Mouse (Mus musculus): ENCODE data around the gene Grk1. TPM values are rescaled to one million over a fixed set of nuclear protein-coding genes. Genes with fewer than 3 reads are reported as not detected.

Gene Grk1
- polyA plus RNA-seq (2011; ENCODE audit: insufficient read length, low read depth, missing spikeins): not detected in 2 replicates

DNA sequence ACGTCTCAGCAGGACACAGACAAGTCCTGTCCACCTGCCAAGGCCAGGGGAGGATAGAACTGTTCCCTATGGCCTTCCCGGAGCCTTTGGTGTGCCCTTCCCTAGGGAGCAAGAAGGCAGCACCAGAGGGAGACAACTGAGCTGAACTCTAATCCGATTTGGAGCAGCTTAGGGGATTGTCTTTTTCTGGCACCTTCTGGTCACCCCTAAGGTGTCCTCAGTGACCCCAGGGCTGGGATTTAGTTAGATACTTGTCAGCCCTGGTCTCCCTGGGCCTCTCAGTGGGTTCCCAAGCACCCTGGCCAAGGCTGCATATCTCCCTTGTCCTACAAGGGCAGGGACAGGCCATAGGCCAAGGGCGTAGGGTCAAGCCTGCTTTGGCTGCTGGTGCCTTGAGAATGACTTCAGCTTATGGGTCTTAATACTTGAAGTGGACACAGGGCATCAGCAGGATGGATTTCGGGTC is at the start of gene Grk1:
Gene Grk1 (plus strand): TSS at position 416 of the 466 bp plus-strand sequence.
- H3K4me1 ChIP-seq (ENCODE audit: control insufficient read depth, insufficient read depth, low read length): no peaks in the 10 kb centered on the region
- no peak within 1 kb of the TSS for H3K27ac ChIP-seq (ENCODE audit: insufficient read depth, low read length)
- H3K4me3 ChIP-seq (ENCODE audit: insufficient read depth, low read length): no peak within 1 kb of the TSS
- TF ChIP-seq CTCF (IDR thresholded peaks at IDR 0.05; ENCODE audit: borderline replicate concordance, insufficient read depth, low read length) (no peak), POLR2A (IDR thresholded peaks at IDR 0.05; ENCODE audit: low read depth, low read length) (no peak)

DNA sequence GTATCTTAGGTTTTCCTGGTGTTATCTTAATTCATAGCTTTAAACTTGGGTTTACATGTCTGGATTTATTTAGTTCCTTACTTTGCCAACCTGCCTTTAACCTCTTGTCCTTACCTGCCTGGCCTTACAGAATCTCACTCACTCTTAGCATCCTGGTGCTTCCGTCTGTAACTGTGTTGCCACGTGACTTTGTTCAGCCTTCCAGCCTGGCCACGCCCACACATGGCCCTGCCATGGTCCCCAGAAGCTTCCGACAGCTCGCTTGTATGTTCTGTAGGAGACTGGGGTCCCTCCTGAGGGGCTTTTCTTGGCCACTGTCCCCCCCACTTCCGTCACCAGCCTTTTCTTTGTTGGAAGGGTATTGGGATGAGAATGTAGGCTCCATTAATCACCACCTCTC is 48.7 kb upstream of the Grk1 start:
- Histone ChIP-seq H3K4me3 (ENCODE audit: insufficient read depth, low read length) (no peak overlapping the region), H3K27ac (ENCODE audit: insufficient read depth, low read length) (no peak overlapping the region), H3K4me1 (ENCODE audit: control insufficient read depth, insufficient read depth, low read length) (peaks cover 4% of the 10 kb centered on the region)
- no peak for TF ChIP-seq CTCF (IDR thresholded peaks at IDR 0.05; ENCODE audit: borderline replicate concordance, insufficient read depth, low read length)
- TF ChIP-seq POLR2A (IDR thresholded peaks at IDR 0.05; ENCODE audit: low read depth, low read length): no peak

DNA sequence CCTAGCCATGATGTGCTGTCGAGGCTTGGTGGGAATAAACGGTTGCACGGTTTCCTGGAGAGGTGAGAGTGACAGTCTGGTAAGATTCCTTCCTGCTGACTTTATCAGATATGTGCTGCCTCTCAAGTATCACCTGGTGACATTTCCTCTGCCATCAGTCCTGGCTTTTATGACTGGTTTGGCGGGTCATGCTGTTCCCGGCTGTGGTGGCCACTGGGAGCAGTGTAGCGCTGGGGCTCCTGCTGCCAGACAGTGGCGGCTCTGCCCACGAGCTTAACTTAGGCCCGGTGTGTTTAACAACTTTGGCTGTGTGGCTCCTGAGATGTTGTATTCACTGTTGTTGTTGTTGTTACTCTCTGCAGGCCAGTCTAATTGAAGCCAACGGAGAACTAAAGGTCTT is 48.2 kb upstream of the Grk1 start:
- TF ChIP-seq POLR2A (IDR thresholded peaks at IDR 0.05; ENCODE audit: low read depth, low read length) (no peak), CTCF (IDR thresholded peaks at IDR 0.05; ENCODE audit: borderline replicate concordance, insufficient read depth, low read length) (no peak)
- peaks cover 2% of the 10 kb centered on the region for H3K4me1 ChIP-seq (ENCODE audit: control insufficient read depth, insufficient read depth, low read length)

DNA sequence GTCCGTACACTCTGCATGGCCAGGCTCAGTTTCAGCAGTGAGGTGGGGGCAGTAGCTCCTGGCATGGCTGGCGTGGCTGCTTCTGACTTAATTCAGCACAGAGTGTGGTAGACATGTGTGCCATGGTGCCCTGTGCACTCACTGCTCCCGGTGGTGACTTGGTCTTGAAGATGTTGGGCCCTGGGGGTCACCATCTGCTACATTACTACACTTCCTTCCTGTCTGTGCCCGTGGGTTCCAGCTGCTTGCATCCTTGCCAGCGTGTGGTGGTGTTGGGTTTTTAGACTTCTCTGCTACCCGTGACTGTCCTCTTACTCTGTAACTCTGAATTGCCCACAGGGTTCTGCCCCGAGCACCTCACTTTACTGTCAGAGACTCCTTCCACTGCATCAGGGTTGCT is 44.7 kb upstream of the Grk1 start:
- Histone ChIP-seq H3K27ac (ENCODE audit: insufficient read depth, low read length) (no peak overlapping the region), H3K4me3 (ENCODE audit: insufficient read depth, low read length) (no peak overlapping the region), H3K4me1 (ENCODE audit: control insufficient read depth, insufficient read depth, low read length) (no peaks in the 10 kb centered on the region)
- no peak for TF ChIP-seq CTCF (IDR thresholded peaks at IDR 0.05; ENCODE audit: borderline replicate concordance, insufficient read depth, low read length)
- no peak for TF ChIP-seq POLR2A (IDR thresholded peaks at IDR 0.05; ENCODE audit: low read depth, low read length)

More for the DNA sequence above, 48.2 kb upstream of the Grk1 start:
- Histone ChIP-seq H3K27ac (ENCODE audit: insufficient read depth, low read length) (no peak overlapping the region), H3K4me3 (ENCODE audit: insufficient read depth, low read length) (no peak overlapping the region)

DNA sequence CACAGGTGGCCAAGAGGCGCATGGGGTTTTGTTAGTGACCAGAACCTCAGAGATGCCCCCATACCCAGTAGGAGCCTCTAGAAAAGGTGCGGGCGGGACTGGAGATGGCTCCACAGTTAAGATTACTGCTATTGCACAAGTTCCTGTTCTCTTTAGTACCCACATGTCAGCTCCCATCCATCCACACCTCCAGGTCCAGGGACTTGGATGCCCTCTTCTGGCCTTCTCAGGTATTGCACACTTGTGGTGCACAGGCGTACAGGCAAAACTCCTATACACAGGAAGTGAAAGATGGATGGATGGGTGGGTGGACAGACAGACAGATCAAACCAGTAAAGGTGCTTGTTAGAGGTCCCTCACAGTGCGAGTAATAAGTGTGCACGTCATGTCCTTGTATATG is 43.0 kb upstream of the Grk1 start:
- H3K4me3 ChIP-seq (ENCODE audit: insufficient read depth, low read length): no peak overlapping the region
- no peak overlapping the region for H3K27ac ChIP-seq (ENCODE audit: insufficient read depth, low read length)
- no peaks in the 10 kb centered on the region for H3K4me1 ChIP-seq (ENCODE audit: control insufficient read depth, insufficient read depth, low read length)
- TF ChIP-seq CTCF (IDR thresholded peaks at IDR 0.05; ENCODE audit: borderline replicate concordance, insufficient read depth, low read length) (no peak), POLR2A (IDR thresholded peaks at IDR 0.05; ENCODE audit: low read depth, low read length) (no peak)

DNA sequence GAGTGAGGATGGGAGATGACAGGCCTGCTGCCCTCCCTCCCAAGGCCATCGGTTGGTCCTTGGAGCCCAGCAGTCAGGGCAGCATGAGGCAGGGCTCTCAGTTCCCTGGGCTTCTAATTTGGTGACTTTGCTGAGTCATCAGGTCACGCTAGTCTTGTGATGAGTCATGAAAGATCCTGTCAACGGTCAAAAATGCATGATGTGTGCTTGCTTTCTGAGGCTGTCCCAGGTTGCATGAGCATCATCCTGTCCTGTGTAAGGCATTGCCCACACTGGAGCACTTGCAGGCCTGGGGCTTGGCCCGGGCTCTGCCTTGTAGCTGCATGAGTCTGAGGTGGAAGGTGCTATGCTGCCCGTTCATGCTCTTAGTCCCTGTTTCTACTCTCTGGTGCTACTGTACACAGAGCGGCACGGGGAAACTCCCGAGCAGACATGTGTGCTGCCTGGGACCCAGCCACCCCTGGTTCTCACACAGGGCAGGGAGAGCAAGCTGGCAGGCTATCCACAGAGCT is 31.7 kb upstream of the Grk1 start:
- H3K4me1 ChIP-seq (ENCODE audit: control insufficient read depth, insufficient read depth, low read length): 0 out of 2 replicates have a peak, but pooled peaks cover 3% of the 10 kb centered on the region
- TF ChIP-seq POLR2A (IDR thresholded peaks at IDR 0.05; ENCODE audit: low read depth, low read length): no peak
- no peak for TF ChIP-seq CTCF (IDR thresholded peaks at IDR 0.05; ENCODE audit: borderline replicate concordance, insufficient read depth, low read length)
- H3K4me3 ChIP-seq (ENCODE audit: insufficient read depth, low read length): no peak overlapping the region
- H3K27ac ChIP-seq (ENCODE audit: insufficient read depth, low read length): no peak overlapping the region

DNA sequence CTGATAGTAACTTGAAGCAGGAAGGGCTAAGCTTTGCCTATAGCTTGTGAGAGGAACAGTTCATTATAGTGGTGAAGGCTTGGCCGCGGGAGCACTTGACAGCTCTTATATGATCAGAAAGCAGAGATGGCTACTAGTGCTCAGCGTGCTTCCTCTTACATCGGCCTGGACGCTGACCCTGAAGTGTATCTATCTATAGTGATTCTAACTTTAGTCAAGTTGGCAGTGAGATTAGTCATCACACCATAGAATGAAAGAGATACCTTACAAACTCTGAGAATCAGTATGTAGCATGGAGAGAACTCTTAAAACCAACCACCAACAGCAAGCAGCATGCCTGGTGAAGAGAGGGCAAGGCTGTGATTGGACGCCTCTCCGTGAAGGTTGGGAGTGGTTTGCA is 23.3 kb upstream of the Grk1 start:
- no peak for TF ChIP-seq CTCF (IDR thresholded peaks at IDR 0.05; ENCODE audit: borderline replicate concordance, insufficient read depth, low read length)
- no peak for TF ChIP-seq POLR2A (IDR thresholded peaks at IDR 0.05; ENCODE audit: low read depth, low read length)
- Histone ChIP-seq H3K4me3 (ENCODE audit: insufficient read depth, low read length) (no peak overlapping the region), H3K27ac (ENCODE audit: insufficient read depth, low read length) (no peak overlapping the region), H3K4me1 (ENCODE audit: control insufficient read depth, insufficient read depth, low read length) (no peaks in the 10 kb centered on the region)

DNA sequence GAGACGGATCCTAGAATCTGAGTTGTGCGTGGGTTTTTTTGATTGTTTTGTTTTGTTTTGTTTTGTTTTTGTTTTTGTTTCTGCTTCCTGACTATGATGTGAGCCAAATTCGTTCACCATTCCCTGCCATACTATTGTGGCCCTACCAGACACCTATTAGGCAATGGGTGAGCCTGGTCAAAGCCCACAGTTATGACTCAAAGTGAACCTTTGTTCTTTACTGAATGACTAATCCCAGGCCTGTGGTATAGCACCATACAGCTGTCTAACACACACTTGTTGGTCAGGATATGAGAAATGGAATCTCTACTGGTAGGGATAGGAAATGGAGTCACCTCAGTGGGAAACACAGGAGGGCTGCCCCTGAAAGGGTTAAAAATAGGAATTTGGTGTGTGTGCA is 22.3 kb upstream of the Grk1 start:
- TF ChIP-seq CTCF (IDR thresholded peaks at IDR 0.05; ENCODE audit: borderline replicate concordance, insufficient read depth, low read length): no peak
- TF ChIP-seq POLR2A (IDR thresholded peaks at IDR 0.05; ENCODE audit: low read depth, low read length): no peak
- Histone ChIP-seq H3K27ac (ENCODE audit: insufficient read depth, low read length) (no peak overlapping the region), H3K4me1 (ENCODE audit: control insufficient read depth, insufficient read depth, low read length) (no peaks in the 10 kb centered on the region), H3K4me3 (ENCODE audit: insufficient read depth, low read length) (no peak overlapping the region)

DNA sequence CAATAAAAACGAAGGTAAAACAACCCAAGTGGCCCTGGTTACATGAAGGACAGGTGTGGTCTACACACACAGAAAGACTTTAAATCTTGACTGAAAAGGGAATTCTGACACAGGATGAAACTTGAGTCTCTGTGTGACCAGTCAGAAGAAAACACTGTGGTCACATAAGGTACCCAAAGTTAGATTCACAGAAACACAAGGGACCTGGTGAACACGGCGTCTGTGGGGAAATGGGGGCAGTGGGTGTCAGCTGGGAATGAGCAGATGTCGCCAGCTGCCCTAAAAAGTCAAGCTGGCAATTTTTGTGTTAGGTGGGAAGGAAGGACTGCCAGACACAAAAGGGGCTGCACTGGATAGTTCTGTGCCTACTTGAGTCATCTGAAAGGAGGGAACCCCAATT is 21.9 kb upstream of the Grk1 start:
- no peak overlapping the region for H3K4me3 ChIP-seq (ENCODE audit: insufficient read depth, low read length)

DNA sequence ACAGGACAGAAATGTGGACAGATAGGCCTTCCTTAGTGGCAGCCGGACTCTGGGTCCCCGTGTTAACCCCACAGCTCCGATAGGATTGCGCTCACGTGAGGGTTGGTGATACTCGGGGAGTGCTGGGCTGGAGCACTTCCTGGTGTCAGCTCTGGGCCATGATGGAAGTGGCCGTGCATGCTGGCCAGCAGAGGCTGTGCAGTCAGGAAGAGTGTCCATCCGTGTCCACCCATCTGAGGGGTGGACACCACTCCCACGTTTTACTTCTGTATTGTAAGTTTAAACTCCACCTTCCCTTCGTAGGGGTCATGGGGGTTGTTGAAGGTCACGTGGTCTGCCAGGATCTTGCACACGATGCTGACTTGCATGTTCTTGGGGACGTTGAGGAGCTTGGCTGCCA is 18.5 kb upstream of the Grk1 start:
- Histone ChIP-seq H3K4me3 (ENCODE audit: insufficient read depth, low read length) (no peak overlapping the region), H3K27ac (ENCODE audit: insufficient read depth, low read length) (no peak overlapping the region), H3K4me1 (ENCODE audit: control insufficient read depth, insufficient read depth, low read length) (no peaks in the 10 kb centered on the region)
- TF ChIP-seq POLR2A (IDR thresholded peaks at IDR 0.05; ENCODE audit: low read depth, low read length) (no peak), CTCF (IDR thresholded peaks at IDR 0.05; ENCODE audit: borderline replicate concordance, insufficient read depth, low read length) (no peak)

More for the DNA sequence above, 21.9 kb upstream of the Grk1 start:
- no peaks in the 10 kb centered on the region for H3K4me1 ChIP-seq (ENCODE audit: control insufficient read depth, insufficient read depth, low read length)
- TF ChIP-seq POLR2A (IDR thresholded peaks at IDR 0.05; ENCODE audit: low read depth, low read length) (no peak), CTCF (IDR thresholded peaks at IDR 0.05; ENCODE audit: borderline replicate concordance, insufficient read depth, low read length) (no peak)
- no peak overlapping the region for H3K27ac ChIP-seq (ENCODE audit: insufficient read depth, low read length)
